Mouse (Mus musculus) left cerebral cortex, adult 2 months (tissue): ENCODE results near the gene Bad. TPM values are rescaled to one million over a fixed set of nuclear protein-coding genes. Genes with fewer than 3 reads are reported as not detected.
A peak's percentile ranks its signal among the peaks of the same experiment; 100 is the strongest.

Experiments
- DNase-seq, 2 experiments: peaks; one replicate each; pipeline ENCODE4 v3.0.0; 2021 to 2022; ENCODE audit warnings: low spot score in 2 of 2, mixed read lengths in 1 of 2; ENCODE audit errors: extremely low spot score in 1 of 2
- H3K27ac ChIP-seq: fragments of 200-600 bp; 2 replicates; pipeline ENCODE4 v1.8.1; 2022
- H3K4me3 ChIP-seq: fragments of 200-600 bp; 2 replicates; pipeline ENCODE4 v1.8.1; 2022
- CTCF ChIP-seq: fragments of 200-600 bp; IDR thresholded peaks from 2 replicates; pipeline ENCODE4 v1.8.1; 2022; ENCODE audit warnings: antibody characterized with exemption, mild to moderate bottlenecking, moderate library complexity
- intact Hi-C: fragments of 180-260 bp; cut with DNase I; formaldehyde crosslinking; loops from one replicate; pipeline ENCODE4 v1.15.1; 2025
- total RNA-seq, 2 experiments: library from RNA; stranded (reverse); gene quantifications; 2 replicates each; pipeline ENCODE4 v1.2.3; 2021

Bad gene
- total RNA-seq, 2 experiments from 2014 or later, result 34.8 to 36.2 TPM

GRCm38 (mm10) chr19:6972247-6972917 is 30.7 kb downstream of the Bad start:
- no peak for TF ChIP-seq CTCF
- no peak for DNase-seq
- intact Hi-C loops, result no loop called here
- no peak overlapping the region for H3K27ac ChIP-seq
- H3K4me3 ChIP-seq, result no peak overlapping the region

- Histone ChIP-seq H3K4me3 (peak overlapping the region; percentile 92), H3K27ac (no peak overlapping the region; the same call in 1 of the 2 replicates)
- DNase-seq, result no peak
- intact Hi-C loops, result no loop called here
- no peak for TF ChIP-seq CTCF
These were observed 32.0 kb downstream of the Bad start for GRCm38 (mm10) chr19:6973581-6974190.

- Histone ChIP-seq H3K27ac (peak within 1 kb of the TSS; percentile 80), H3K4me3 (peak within 1 kb of the TSS; percentile 92)
- intact Hi-C loops, result loop anchor here (5.0 kb wide), 1 partner anchor 32 kb away; the partner anchor contains the start of genes Bad and Gpr137
- TF ChIP-seq CTCF, result no peak
- peak; percentile 72 to 76 for DNase-seq
These were observed 32.8 kb downstream of the Bad start, which contains the start of gene Ppp1r14b for GRCm38 (mm10) chr19:6974211-6975205. TSS of gene Ppp1r14b (plus strand) at chr19:6974968.

DNA sequence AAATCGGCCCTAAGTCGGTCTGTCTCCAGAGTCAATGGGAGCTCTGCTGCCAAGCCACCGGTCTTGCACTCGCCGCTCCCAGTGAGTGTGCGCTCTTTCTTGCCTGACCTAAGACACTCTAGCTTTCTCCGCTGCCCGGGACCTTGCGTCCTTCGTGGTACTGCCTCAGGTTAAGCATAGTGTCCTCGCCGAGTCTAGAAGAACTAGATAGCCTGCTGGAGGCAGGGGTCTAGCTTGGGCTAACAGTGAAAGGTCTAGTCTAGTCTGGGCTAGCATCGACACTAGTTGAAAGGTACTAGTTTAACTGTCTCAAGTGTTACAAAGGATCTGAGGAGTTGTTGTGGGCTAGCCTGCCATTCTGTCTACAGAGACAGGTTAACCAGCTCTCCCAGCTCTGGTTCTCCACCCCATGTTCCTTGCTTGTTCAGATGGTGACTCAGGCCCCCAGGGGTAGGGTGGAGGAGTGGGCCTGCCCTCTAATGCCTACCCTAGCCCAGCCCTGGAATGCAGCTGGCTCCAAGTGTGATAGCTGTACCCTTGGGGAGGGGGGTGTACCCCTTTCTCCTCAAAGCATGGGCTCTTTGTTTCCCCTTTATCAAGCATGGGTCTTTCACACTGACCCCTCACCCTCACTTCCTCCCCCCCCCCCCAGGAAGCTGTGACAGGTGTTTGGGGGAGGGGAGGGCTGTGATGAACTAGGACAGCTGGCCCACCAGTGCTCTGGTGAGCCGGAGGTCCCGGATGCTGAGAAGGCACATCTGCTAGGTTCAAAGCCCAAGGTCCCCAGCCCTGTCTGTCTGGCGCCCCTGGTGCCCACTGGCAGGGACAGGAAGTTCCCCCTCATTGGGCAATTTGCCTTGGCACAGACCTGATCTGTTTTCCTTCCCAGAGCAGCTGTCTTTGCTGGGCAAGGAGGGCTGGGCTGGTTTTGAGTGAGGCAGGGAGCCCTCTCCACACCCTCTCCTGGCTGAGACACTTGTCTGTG is 34.2 kb downstream of the Bad start, which contains the start of gene Plcb3:
Gene Plcb3, minus strand, starts transcription at position 934 of the 985 bp plus-strand sequence.
- peak within 1 kb of the TSS; percentile 92 for H3K4me3 ChIP-seq
- peak; percentile 30 for TF ChIP-seq CTCF
- H3K27ac ChIP-seq, result peak within 1 kb of the TSS; percentile 80
- DNase-seq, result peak; percentile 43 to 68
- intact Hi-C loops, result loop anchor here (5.0 kb wide), 1 partner anchor 34 kb away; the partner anchor contains the start of genes Bad and Gpr137

DNA sequence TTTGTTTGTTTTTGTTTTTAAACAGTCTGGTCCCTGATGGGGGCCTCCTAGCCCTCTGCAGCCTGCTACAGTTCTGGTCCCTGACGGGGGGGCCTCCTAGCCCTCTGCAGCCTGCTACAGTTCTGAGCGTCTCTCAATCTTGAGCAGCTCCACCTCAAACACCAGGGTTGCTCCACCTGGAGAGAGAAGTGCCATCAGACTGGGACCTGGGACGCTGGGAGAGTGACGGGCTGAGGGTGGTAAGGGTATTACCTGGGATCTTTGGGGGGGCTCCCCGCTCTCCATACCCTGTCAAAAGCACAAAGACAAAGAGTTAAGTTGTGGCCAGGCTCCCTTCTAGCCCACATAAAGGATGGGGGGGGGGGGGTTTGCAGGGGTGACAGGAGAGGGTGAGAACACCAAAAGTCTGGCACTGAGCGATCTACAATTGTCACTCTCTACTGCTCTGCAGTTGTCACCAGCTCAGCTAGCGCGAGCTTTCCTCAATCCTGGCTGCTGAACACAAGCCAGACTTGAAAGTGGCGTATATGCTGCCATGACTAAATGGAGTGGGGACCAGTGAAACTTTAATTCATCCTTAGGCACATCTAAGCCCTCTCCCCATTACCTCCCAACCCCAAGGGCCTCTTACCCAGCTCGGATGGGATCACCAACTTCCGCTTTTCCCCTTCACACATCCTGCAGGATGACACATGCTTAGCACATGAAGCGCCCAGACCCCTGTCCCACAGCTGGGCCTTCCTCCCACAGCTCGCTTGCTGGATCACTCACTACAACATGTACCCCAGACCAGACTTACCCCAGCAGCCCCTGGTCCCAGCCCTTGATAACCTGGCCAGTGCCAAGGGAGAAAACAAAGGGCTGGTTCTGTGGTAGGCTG is 36.3 kb downstream of the Bad start:
- no peak for TF ChIP-seq CTCF
- intact Hi-C loops, result loop anchor here (2.0 to 5.0 kb wide), 2 partner anchors 36 to 55 kb away; partner anchors contain the start of genes Bad and Gpr137
- DNase-seq, result no peak
- Histone ChIP-seq H3K27ac (peak overlapping the region; percentile 99; the same call in 1 of the 2 replicates), H3K4me3 (peak overlapping the region; percentile 91)

- intact Hi-C loops, result loop anchor here (2.0 to 5.0 kb wide), 2 partner anchors 36 to 56 kb away; partner anchors contain the start of genes Bad and Gpr137
- DNase-seq, result no peak
- TF ChIP-seq CTCF, result no peak
- H3K27ac ChIP-seq, result peak overlapping the region; percentile 99; the same call in 1 of the 2 replicates
- H3K4me3 ChIP-seq, result peak overlapping the region; percentile 91
These were observed 36.9 kb downstream of the Bad start for GRCm38 (mm10) chr19:6978639-6978974.

GRCm38 (mm10) chr19:6979001-6979479 is 37.4 kb downstream of the Bad start:
- intact Hi-C loops, result loop anchor here (2.0 to 5.0 kb wide), 2 partner anchors 37 to 56 kb away; partner anchors contain the start of genes Bad and Gpr137
- DNase-seq, result peak; percentile 43
- no peak for TF ChIP-seq CTCF
- Histone ChIP-seq H3K27ac (peak overlapping the region; percentile 99), H3K4me3 (peak overlapping the region; percentile 91)

- intact Hi-C loops, result loop anchor here (2.0 to 5.0 kb wide), 2 partner anchors 37 to 57 kb away; partner anchors contain the start of genes Bad and Gpr137
- TF ChIP-seq CTCF, result peak; percentile 66
These were observed 38.1 kb downstream of the Bad start for GRCm38 (mm10) chr19:6979486-6980380.

More at GRCm38 (mm10) chr19:6979486-6980380, 38.1 kb downstream of the Bad start:
- H3K4me3 ChIP-seq, result peak overlapping the region; percentile 91
- H3K27ac ChIP-seq, result peak overlapping the region; percentile 99
- peak; percentile 98 to 100 for DNase-seq
